Mouse (Mus musculus) heart, postnatal 36 days (tissue): ENCODE results near the gene Arfgap1. TPM values are rescaled to one million over a fixed set of nuclear protein-coding genes. Genes with fewer than 3 reads are reported as not detected.

Experiments used
- DNase-seq, 2 experiments: peaks; one replicate each; pipeline ENCODE4 v3.0.0; 2021 to 2022
- intact Hi-C: fragments of 180-260 bp; cut with DNase I; formaldehyde crosslinking; loops from one replicate; pipeline ENCODE4 v1.15.1; 2025
- total RNA-seq, 2 experiments: library from RNA; stranded (reverse); gene quantifications; 2 replicates each; pipeline ENCODE4 v1.2.3; 2021

Arfgap1 gene
- total RNA-seq, 2 experiments from 2014 or later: 31.2 to 37.0 TPM

GRCm38 (mm10) chr2:180981133-180981532 is 14.1 kb downstream of the Arfgap1 start:
- intact Hi-C loops: loop anchor here (10.0 kb wide), 1 partner anchor 364 kb away; no protein-coding TSS in a partner anchor
- no peak for DNase-seq

DNA sequence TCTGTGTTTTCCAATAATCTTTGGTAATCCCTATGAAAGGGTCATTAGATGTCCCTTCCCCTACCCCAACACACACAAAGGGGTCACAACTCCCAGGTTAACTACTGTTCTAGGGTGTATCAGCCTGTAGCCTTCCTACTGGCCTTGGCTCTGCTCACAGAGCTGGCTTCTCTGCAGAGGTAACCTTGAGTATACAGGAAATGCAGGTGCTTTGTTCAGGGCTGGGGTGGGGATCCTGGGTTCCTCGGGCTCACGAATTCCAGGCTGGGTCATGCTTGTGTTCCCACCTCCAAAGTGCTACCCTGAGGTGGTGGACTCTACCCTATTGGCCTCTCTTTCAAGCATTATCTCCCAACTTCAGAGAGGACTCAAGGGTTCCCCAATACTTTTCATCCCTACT is 18.6 kb downstream of the Arfgap1 start:
- DNase-seq: no peak
- intact Hi-C loops: loop anchor here (10.0 kb wide), 1 partner anchor 359 kb away; no protein-coding TSS in a partner anchor

DNA sequence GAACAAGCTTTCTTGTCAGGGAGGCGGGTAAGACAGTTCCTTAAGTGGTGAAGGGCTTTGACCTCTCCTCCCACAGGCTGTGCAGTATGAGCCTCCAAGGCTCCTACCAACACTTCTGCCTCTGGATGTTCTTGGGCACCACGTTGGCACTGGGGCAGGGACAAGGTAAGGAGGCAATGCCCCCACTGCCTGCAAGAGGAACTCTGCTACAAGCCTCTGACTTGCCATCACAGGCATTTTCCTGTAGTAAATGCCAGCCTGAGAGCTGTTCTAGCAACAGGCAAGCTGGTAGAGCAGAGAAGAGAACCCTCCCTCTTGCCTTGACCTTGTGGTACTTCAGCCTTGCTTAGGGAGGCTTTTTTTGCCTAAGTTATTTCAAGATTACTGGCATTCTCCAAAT is 19.4 kb downstream of the Arfgap1 start, which contains the start of gene Col20a1:
Col20a1 (plus strand) TSS at position 87 of the 400 bp plus-strand sequence.
- intact Hi-C loops: loop anchor here (10.0 kb wide), 1 partner anchor 358 kb away; no protein-coding TSS in a partner anchor
- DNase-seq: no peak

GRCm38 (mm10) chr2:180987001-180987400 is 20.0 kb downstream of the Arfgap1 start:
- no peak for DNase-seq
- intact Hi-C loops: loop anchor here (10.0 kb wide), 1 partner anchor 358 kb away; no protein-coding TSS in a partner anchor

DNA sequence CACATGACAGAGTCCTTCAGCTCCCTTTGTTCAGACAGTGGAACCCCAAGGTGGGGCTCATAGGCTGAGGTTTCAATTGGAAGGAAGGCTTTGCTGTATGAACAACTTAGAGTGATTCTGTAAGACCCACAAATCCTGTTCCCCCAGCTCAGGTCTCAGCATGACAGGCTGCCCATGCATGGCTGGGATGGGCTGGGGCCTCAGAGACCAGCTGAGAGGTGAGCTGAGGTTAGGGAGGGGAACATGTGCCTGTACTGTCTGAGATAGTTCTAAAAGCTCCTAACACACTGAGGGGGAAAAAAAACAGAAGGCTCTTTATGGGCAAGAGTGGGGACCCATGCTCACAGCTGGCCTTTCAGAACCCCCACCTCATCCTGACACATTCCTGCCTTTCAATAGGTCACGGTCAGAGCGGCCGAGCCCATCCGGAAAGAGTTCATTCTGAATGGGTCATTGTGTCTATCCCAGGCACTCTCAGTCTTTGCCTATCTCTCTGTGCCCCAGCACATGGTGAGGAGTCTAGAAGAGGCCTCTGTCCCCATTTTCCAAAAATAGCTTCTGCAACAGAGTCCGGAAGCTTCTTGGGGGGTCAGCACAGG is 20.5 kb downstream of the Arfgap1 start:
- no peak for DNase-seq
- intact Hi-C loops: loop anchor here (10.0 kb wide), 1 partner anchor 357 kb away; no protein-coding TSS in a partner anchor

GRCm38 (mm10) chr2:180988347-180988913 is 21.4 kb downstream of the Arfgap1 start:
- intact Hi-C loops: loop anchor here (10.0 kb wide), 1 partner anchor 356 kb away; no protein-coding TSS in a partner anchor
- DNase-seq: no peak

DNA sequence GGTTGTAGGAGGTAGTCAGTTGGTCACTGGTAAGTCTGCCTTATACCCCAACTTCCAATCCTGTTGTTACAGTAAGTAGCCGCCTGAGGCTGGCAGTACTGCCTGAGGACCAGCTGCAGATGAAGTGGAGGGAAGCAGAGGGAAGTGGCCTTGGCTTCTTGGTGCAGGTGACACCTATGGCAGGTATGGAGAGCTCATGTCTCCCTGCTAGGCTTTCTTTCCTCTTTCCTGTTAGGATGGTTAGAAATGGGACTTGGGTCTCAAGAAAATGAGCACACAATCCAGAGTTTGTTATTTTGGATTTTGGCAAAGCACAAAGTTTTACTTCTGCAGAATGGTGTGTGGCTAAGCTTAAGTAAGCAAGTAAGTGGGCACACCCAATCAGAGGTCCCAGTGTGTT is 21.9 kb downstream of the Arfgap1 start:
- no peak for DNase-seq
- intact Hi-C loops: loop anchor here (10.0 kb wide), 1 partner anchor 356 kb away; no protein-coding TSS in a partner anchor

DNA sequence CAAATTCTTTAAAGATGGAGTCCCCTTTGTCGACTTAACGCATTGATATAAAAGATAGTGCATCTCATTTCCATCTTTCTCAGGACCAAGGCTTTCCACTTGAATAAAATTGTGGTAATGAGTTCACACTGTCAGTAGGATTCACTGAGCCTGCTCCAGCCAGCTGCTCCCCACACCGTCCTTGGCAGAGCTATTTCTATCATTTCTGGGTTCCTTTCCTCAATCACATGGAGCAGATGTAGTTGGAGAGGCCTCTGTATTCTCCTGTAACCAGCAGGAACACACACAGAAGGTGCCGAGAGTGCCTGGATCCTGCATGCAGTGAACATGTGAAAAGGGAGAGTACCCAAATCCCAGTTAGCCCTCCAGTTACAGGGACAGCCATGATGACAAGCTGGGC is 23.3 kb downstream of the Arfgap1 start:
- intact Hi-C loops: no loop called here
- DNase-seq: no peak

- DNase-seq: no peak
These were observed 27.3 kb downstream of the Arfgap1 start for GRCm38 (mm10) chr2:180994360-180994759.

GRCm38 (mm10) chr2:180995457-180995856 is 28.4 kb downstream of the Arfgap1 start:
- intact Hi-C loops: no loop called here
- DNase-seq: no peak

More at GRCm38 (mm10) chr2:180994360-180994759, 27.3 kb downstream of the Arfgap1 start:
- intact Hi-C loops: no loop called here

DNA sequence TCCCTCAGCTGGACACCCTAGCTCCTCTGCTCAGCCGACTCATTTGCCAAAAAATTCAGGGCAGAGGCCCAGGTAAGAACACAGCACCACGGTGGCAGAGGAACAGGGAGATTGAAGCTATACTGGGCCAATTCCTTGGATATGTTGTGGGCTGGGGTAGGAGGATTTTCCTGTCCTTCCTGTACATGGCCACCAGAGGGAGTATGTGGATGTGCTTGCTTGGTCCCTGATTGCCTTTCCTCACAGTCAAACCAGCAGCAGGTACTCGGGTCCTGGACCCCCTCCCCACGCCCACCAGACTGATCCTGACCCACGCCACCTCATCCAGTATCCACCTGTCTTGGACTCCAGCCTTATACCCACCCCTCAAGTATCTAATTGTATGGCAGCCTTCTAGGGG is 29.4 kb downstream of the Arfgap1 start:
- peak; percentile 17 to 31 for DNase-seq
- intact Hi-C loops: loop anchor here (1.0 to 2.0 kb wide), 2 partner anchors 64 to 74 kb away; no protein-coding TSS in a partner anchor

DNA sequence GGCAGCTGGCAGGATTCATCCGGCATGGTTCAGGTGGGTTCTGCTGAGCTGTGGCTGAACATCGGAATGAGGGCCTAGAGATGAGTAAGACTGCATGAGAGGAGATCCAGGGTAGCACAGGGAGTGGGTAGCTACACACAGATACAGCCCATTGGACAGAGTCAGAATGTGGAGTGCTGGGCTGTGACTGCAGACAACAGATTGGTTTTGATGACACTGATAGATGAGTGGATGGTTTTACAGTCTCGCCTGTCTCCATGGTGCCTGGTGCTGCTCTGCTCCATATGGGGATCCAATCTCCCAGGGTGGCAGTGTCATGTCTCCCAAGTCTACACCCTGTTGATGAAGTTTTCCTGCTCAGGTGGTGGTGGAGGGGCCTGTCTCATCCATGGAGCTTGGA is 29.9 kb downstream of the Arfgap1 start:
- no peak for DNase-seq
- intact Hi-C loops: loop anchor here (1.0 to 2.0 kb wide), 2 partner anchors 63 to 74 kb away; no protein-coding TSS in a partner anchor

GRCm38 (mm10) chr2:181007054-181007453 is 40.0 kb downstream of the Arfgap1 start:
- intact Hi-C loops: no loop called here

GRCm38 (mm10) chr2:181008339-181008738 is 41.3 kb downstream of the Arfgap1 start:
- no peak for DNase-seq
- intact Hi-C loops: no loop called here

More at GRCm38 (mm10) chr2:181007054-181007453, 40.0 kb downstream of the Arfgap1 start:
- DNase-seq: no peak

DNA sequence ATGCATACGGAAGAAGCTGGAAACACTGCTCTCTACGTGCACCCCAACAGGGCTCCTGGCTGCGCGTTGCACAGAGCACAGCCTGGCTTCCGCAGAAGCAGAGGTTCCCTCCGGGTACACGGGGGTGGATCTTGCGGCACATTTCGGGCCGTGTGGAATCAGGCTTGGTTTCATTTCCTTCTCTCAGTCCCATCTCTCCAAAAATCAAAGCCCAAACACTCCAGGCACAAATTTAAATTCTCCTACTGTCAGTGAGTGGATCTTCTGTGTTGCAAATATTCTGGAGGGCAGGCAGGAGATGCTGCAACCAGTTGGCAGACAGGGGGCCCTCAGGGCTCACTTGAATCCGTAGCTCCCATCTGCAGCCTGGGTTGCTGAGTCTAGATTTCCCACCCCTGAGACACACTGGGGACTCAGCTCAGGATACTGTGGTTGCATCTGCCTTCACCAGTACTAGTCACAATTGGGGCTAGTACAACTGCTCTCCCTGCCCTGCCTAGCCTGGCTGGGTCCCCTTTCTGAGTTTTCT is 64.4 kb downstream of the Arfgap1 start:
- intact Hi-C loops: no loop called here
- no peak for DNase-seq

Other genes starting within 250 kb of the Arfgap1 start
- under 1 TPM in 1 of 2 experiments, not detected in 1; 0.38 TPM for gene Slc17a9, start 242.0 kb upstream of the Arfgap1 start, total RNA-seq
- gene Bhlhe23, start 190.3 kb upstream of the Arfgap1 start, total RNA-seq: not detected
- 10 to 100 TPM; 36.8 to 37.6 TPM for gene Ythdf1, start 46.3 kb upstream of the Arfgap1 start, total RNA-seq
- gene Birc7, start 38.2 kb upstream of the Arfgap1 start, total RNA-seq: not detected
- gene Nkain4, start 12.5 kb upstream of the Arfgap1 start, total RNA-seq: 10 to 100 TPM in 1 of 2 experiments, 1 to 10 TPM in 1; 7.7 to 11.6 TPM
- under 1 TPM; 0.51 to 0.58 TPM for gene Col20a1, start 19.3 kb downstream of the Arfgap1 start, total RNA-seq
- gene Chrna4, start 76.3 kb downstream of the Arfgap1 start, total RNA-seq: not detected
- gene Kcnq2, start 168.1 kb downstream of the Arfgap1 start, total RNA-seq: not detected
- gene Eef1a2, start 189.8 kb downstream of the Arfgap1 start, total RNA-seq: 1,000 to 10,000 TPM; 1,480 to 1,577 TPM
- 10 to 100 TPM; 49.4 to 52.6 TPM for gene Ppdpf, start 220.0 kb downstream of the Arfgap1 start, total RNA-seq
- under 1 TPM in 1 of 2 experiments, not detected in 1; 0.05 TPM for gene Ptk6, start 235.6 kb downstream of the Arfgap1 start, total RNA-seq
- under 1 TPM; 0.14 to 0.49 TPM for gene Srms, start 246.0 kb downstream of the Arfgap1 start, total RNA-seq